Mouse (Mus musculus) spleen, postnatal 4 days (tissue): ENCODE data around the gene Il17rd.

Experiments used
- DNase-seq, 2 experiments: peaks; one replicate each; pipeline ENCODE4 v3.0.0; 2022; ENCODE audit warnings: low spot score in 2 of 2

Il17rd gene

GRCm38 (mm10) chr14:27044967-27045361 lies 6.2 kb downstream of the Il17rd start:
- peak in 1 of 2 experiments; percentile 20 for DNase-seq

GRCm38 (mm10) chr14:27048231-27048956 lies 9.7 kb downstream of the Il17rd start:
- DNase-seq: no peak

DNA sequence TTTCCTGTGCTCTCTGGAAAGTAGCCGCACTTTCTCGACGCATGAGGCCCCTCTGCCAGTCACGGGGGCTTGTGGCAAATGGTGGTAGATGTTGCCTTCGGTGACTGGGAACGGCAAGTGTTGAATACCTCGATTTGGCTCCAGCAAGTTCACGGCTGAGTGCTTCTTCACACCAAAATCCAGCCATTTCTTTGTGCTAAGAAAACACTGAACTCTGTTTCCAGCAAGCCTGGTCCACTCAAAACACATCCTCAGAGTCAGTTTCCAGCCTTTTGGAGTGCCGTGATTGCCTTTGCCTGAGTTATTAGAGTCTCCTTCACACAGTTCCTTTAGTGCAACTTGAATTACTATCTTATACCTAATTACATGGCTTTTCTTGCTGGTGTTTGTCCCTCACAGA lies 11.3 kb downstream of the Il17rd start:
- DNase-seq: no peak

DNA sequence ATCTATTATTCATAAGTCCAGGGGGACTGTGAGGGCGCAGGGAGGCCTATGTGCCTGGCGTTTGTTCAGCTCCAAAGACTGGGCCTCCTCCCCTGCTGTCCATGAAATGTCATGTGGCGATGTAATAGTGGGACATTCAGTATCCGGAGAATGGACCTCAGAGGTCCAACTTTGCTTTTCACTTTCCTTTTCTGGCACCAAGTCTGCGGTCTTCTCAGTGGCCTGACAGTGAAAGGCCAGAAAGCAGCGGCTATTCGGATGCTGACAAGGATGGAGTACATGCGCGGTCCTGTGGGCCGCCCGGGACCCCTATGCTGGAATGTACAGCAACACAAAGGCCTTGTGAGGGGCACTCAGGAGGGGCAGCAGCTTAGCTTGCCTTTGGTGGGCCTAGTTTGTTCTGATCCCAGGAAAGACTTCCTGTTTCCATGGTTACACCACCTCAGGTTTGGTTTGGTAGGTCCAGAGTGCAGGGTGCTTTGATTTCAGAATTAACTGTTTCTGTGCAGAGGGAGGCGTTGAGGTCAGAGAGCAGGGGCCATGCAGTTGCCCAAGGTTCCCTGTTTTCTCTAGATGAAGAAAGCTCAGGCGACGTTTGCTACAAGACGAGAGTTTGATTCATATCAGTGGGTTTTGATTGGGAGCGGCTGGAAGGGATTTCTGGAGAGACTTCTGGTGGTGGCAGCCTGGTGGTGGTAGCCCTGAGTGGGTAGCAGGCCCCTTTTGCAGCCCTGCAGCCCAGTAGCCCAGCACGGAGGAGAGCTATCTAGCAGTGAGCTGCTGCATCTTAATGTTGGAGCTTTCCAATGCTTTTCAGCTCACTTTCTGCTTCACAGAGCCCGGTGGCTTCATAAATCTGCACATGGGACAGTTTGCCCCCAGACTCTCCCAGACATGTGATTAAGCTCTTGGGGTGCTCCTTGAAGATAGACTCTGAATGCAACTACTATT lies 12.1 kb downstream of the Il17rd start:
- no peak for DNase-seq

DNA sequence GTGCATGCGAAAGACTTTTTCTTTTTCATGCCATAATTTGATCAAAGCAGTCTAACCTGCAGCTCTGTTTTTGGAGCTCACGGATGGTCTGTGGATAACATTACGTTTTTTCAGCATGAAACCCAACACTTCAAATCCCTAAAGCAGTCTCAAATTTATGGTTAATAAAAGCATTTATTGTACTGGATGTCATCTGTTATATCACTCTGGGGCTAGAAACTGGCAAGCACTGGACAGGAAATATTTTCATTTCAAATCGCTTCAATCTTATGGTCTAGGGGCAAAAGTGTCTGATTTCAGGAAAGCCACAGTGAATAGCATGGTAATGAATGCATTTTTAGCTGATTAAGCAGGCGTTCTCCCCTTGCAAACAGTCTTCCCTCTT lies 12.8 kb downstream of the Il17rd start:
- no peak for DNase-seq

DNA sequence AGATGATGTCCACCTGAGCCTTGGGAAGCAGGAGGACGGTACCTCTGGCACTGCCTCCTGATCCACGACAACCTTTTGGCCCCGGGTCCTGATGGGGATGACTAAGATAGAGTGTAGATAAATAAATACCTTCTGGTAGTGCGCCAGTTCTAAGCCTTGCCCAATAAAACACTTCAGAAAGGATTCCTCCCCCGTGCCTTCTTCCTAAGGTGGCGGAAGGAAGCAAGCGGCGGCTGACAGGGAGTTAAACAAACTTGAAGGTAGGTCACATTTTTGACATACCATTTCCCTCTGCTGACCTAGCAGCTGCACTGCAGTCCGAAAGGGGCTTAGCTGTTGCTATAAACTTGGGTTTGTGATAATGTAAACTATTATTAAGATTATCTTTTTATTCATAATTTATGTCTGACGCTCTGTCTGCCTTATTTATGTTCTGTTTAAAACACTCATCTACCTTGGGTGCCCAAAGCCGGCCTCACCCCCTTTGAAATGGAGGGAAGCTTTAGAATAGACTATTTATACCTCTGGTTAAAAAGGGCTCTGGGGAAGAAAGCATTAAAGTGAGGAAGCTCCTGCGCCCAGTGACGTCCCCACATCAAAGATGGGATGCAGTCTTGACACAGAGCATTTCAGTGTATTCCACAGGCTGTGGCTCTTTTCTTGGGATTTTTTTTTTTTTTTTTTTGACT lies 19.9 kb downstream of the Il17rd start:
- no peak for DNase-seq

- no peak for DNase-seq
Measured at GRCm38 (mm10) chr14:27059224-27059558, 20.4 kb downstream of the Il17rd start.

DNA sequence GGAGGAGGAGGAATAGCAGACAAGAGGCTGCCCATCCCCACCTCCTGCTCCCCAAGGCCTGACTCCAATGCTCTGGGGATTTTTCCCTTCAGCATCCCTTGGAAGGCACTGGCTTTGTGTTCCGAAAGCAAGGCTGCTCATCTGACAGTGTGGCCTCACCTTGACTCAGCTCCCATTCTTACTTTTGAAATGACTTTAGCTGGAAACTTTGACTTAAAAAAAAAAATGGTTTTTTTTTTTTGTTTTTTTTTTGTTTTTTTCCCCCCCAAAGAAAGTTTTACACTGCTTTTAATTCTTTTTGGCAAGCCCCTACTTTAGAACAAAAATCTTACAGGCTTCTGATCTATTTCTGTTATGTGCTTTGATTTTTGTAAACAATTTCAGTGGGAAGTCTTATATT lies 24.6 kb downstream of the Il17rd start:
- no peak for DNase-seq

- no peak for DNase-seq
Measured at GRCm38 (mm10) chr14:27066171-27066929, 27.6 kb downstream of the Il17rd start.

DNA sequence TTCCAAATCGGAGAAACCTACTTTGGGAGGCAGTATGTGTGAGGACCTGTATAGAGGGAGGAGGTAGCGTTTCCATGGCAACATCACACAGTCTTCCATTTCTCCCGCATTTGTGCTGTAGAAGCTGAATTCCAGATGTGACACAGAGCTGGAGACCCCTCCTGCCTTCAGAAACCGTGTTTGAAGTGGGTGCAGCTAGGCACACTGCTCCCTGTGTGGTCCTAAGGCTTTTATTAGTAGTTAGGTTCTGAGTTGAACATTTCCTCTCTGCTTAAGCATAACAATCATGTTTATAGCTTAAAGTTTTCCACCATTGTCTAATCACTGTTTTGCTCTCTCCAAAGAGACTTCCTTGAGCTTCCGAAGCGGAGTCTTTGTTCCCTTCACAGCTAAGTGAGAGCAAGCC lies 29.1 kb downstream of the Il17rd start:
- no peak for DNase-seq

GRCm38 (mm10) chr14:27069434-27070097 lies 30.8 kb downstream of the Il17rd start:
- DNase-seq: no peak

GRCm38 (mm10) chr14:27070128-27070527 lies 31.4 kb downstream of the Il17rd start:
- DNase-seq: no peak

GRCm38 (mm10) chr14:27070758-27071157 lies 32.0 kb downstream of the Il17rd start:
- DNase-seq: no peak

- no peak for DNase-seq
Measured at GRCm38 (mm10) chr14:27071985-27072384, 33.2 kb downstream of the Il17rd start.

GRCm38 (mm10) chr14:27075084-27075483 lies 36.3 kb downstream of the Il17rd start:
- no peak for DNase-seq

DNA sequence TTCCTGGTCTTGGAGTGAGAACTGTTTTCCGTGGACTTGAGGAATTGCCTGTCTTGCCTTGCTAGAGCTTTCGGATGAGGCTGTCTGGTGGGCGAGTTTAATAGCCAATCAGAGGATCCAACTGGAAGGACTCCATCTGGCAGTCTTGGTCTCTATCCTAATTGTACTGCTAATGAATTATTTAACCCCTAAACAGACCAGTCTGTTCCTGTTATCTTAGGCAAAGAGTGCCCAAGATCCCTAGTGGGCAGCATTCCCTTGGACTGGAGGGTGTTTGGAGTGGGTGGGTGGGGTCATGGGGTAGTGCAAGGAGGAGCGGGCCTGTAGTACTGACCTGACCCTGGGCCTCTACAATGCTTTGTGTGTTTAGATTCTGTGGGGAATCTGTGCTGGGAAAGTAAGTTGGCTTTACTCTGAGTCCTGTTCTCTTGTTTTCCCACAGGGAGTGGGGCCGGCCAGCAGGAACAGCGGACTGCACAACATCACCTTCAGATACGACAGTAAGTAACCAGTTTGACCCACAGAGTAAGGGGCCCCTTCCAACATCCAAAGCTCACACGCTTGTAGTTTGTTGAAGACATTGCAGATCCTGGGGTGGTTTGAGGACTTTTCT lies 37.3 kb downstream of the Il17rd start:
- DNase-seq: no peak

- DNase-seq: no peak
Measured at GRCm38 (mm10) chr14:27076522-27076920, 37.8 kb downstream of the Il17rd start.

DNA sequence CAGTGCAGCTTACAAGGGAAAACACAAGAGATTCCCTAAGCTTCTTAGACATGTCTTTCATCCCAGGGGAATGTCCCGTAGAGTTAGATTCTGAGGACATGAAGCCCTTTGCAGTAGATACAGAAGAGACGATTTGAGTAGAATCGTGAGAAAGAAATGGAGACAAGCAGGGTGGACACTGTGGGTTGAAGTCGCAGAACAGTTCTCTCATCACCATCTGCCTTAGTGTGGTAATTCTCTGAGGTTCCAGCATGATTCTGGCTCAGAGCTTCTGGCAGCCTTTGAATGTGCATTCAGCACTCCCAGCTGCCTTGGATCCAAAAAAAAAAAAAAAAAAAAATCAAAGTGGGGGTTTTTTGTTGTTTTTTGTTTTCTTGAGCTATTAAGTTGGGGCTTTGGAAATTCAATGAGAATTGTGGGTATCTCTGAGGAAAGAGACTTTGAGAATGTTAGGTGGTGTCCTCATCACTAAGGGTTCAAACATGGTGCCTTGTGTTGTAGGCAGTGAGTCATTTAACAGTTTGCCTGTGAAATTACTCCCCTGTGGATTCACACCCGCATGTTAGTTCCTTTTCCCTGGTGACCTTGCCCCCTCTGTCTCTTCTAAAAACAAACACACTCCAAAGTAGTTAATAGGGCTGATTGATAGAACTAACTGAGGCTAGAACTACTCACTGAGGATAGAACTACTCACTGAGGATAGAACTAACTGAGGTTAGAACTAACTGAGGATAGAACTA lies 43.0 kb downstream of the Il17rd start:
- no peak for DNase-seq

DNA sequence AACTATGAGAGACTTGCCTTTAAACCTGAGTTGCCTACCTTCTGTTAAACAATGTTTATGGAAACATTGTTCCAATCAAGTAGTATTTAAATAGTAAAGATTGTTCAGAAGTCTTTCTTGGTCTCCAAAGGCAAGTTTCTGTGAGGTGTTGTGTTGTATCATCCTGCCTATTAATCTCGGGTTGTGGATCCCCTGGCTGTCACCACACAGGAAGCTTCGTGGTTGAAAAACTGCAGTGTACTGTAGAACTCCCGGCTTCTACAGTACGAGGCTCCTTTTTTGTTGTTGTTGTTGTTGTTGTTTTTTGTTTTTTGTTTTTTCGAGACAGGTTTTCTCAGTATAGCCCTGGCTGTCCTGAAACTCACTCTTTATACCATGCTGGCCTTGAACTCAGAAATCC lies 46.7 kb downstream of the Il17rd start:
- no peak for DNase-seq

DNA sequence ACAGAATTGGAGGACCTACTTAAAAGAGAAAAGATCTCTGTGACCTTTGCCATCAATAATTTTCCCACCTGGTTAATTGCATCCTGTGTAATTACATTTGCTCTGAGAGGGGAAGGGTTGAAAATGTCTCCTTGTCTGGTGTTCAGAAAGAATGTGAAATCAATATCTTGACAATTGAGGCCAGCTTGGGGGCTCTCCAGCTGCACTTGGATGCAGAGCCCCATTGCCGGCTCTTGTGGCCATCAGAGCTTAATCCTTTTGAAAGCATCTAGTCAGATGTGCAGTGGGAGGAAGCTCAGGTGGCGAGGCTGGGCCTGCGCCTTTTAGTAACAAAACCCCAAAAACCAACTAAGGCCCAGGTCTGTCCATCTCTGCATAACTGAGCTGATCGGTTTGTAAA lies 47.3 kb downstream of the Il17rd start:
- no peak for DNase-seq
